Mouse (Mus musculus): ENCODE measurements around the gene Srrm3. TPM values are rescaled to one million over a fixed set of nuclear protein-coding genes. Genes with fewer than 3 reads are reported as not detected.

Srrm3 gene
- polyA plus RNA-seq, 1 experiment from 2014 or later, result 0.16 TPM

DNA sequence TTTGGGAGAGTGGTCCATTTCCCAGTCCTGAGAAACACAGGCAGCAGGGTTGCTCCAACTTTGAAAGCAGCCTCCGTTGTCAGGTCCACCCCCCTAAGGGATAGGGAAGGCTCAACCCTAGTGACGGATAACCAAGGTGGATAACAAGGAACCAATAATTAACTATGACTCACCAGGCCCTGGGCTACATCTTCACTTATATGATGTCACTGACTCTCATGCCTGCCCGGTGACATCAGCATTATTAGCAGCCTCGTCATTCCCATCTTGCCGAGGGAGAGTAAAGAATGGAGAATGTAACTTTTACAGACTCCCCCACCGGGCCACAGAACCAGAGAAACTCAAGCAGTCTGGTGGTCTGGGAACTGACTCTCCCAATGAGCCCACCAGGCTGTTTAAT is 78.0 kb downstream of the Srrm3 start:
- Histone ChIP-seq H3K4me3 (replicated peaks; ENCODE audit: low read depth, low read length) (no peak overlapping the region), H3K36me3 (ENCODE audit: insufficient read depth, low read length) (no peaks in the 10 kb centered on the region), H3K9ac (ENCODE audit: low read depth, low read length) (no peak overlapping the region), H3K27ac (no peak overlapping the region), H3K4me1 (replicated peaks; ENCODE audit: insufficient read depth, low read length) (0 out of 2 replicates have a peak, but pooled peaks cover 2% of the 10 kb centered on the region), H3K4me2 (ENCODE audit: low read length) (no peak overlapping the region), H3K27me3 (ENCODE audit: insufficient read depth, low read length) (no peaks in the 10 kb centered on the region), H3K9me3 (replicated peaks; ENCODE audit: low read length) (no peaks in the 10 kb centered on the region)
- no peak for TF ChIP-seq CTCF (IDR thresholded peaks at IDR 0.05; ENCODE audit: low read depth)
- 69% methylated on average over 6 of the region's 6 CpGs for WGBS
- no peak for ATAC-seq (replicated peaks; ENCODE audit: low FRiP score, low read depth)
- DNase-seq (ENCODE audit: low spot score), result no peak

GRCm38 (mm10) chr5:135887675-135888102 is 81.0 kb downstream of the Srrm3 start, which contains the start of gene Hspb1:
Gene Hspb1, plus strand, starts transcription at chr5:135887919.
- DNase-seq (ENCODE audit: low spot score) (peak; percentile 92), ATAC-seq (replicated peaks; ENCODE audit: low FRiP score, low read depth) (peak; percentile 80)
- H3K4me3 ChIP-seq (replicated peaks; ENCODE audit: low read depth, low read length), result peak within 1 kb of the TSS; percentile 38
- H3K9ac ChIP-seq (ENCODE audit: low read depth, low read length), result peak within 1 kb of the TSS; percentile 27
- under 1% methylated on average over 23 of the region's 24 CpGs for WGBS
- 0 out of 2 replicates have a peak, but pooled peaks cover 3% of the 10 kb centered on the region for H3K4me1 ChIP-seq (replicated peaks; ENCODE audit: insufficient read depth, low read length)
- no peaks in the 10 kb centered on the region for H3K9me3 ChIP-seq (replicated peaks; ENCODE audit: low read length)
- peak; percentile 14; the same call in 1 of the 2 replicates for TF ChIP-seq CTCF (IDR thresholded peaks at IDR 0.05; ENCODE audit: low read depth)
- no peaks in the 10 kb centered on the region for H3K36me3 ChIP-seq (ENCODE audit: insufficient read depth, low read length)
- peak within 1 kb of the TSS; percentile 65 for H3K4me2 ChIP-seq (ENCODE audit: low read length)
- H3K27me3 ChIP-seq (ENCODE audit: insufficient read depth, low read length), result no peaks in the 10 kb centered on the region
- peak within 1 kb of the TSS; percentile 36; the same call in 1 of the 2 replicates for H3K27ac ChIP-seq

GRCm38 (mm10) chr5:135888405-135889215 is 81.9 kb downstream of the Srrm3 start:
- 2% methylated on average over 30 of the region's 30 CpGs for WGBS
- H3K4me2 ChIP-seq (ENCODE audit: low read length), result peak overlapping the region; percentile 59
- no peak for DNase-seq (ENCODE audit: low spot score)
- H3K9ac ChIP-seq (ENCODE audit: low read depth, low read length), result peak overlapping the region; percentile 24
- no peaks in the 10 kb centered on the region for H3K36me3 ChIP-seq (ENCODE audit: insufficient read depth, low read length)
- 0 out of 2 replicates have a peak, but pooled peaks cover 3% of the 10 kb centered on the region for H3K4me1 ChIP-seq (replicated peaks; ENCODE audit: insufficient read depth, low read length)
- no peak for TF ChIP-seq CTCF (IDR thresholded peaks at IDR 0.05; ENCODE audit: low read depth)
- peak overlapping the region; percentile 38 for H3K4me3 ChIP-seq (replicated peaks; ENCODE audit: low read depth, low read length)
- H3K9me3 ChIP-seq (replicated peaks; ENCODE audit: low read length), result no peaks in the 10 kb centered on the region
- no peak overlapping the region for H3K27ac ChIP-seq
- no peak for ATAC-seq (replicated peaks; ENCODE audit: low FRiP score, low read depth)
- H3K27me3 ChIP-seq (ENCODE audit: insufficient read depth, low read length), result no peaks in the 10 kb centered on the region

- H3K27ac ChIP-seq, result no peak overlapping the region
- 36% methylated on average over 4 of the region's 4 CpGs for WGBS
- H3K9me3 ChIP-seq (replicated peaks; ENCODE audit: low read length), result no peaks in the 10 kb centered on the region
- DNase-seq (ENCODE audit: low spot score) (no peak), ATAC-seq (replicated peaks; ENCODE audit: low FRiP score, low read depth) (no peak)
- no peak for TF ChIP-seq CTCF (IDR thresholded peaks at IDR 0.05; ENCODE audit: low read depth)
- no peak overlapping the region for H3K9ac ChIP-seq (ENCODE audit: low read depth, low read length)
- H3K4me3 ChIP-seq (replicated peaks; ENCODE audit: low read depth, low read length), result no peak overlapping the region
- H3K27me3 ChIP-seq (ENCODE audit: insufficient read depth, low read length), result no peaks in the 10 kb centered on the region
- H3K4me2 ChIP-seq (ENCODE audit: low read length), result no peak overlapping the region
- H3K4me1 ChIP-seq (replicated peaks; ENCODE audit: insufficient read depth, low read length), result 0 out of 2 replicates have a peak, but pooled peaks cover 3% of the 10 kb centered on the region
- no peaks in the 10 kb centered on the region for H3K36me3 ChIP-seq (ENCODE audit: insufficient read depth, low read length)
Observed at GRCm38 (mm10) chr5:135890323-135890722, 83.6 kb downstream of the Srrm3 start.

- H3K4me2 ChIP-seq (ENCODE audit: low read length), result no peak overlapping the region
- H3K27ac ChIP-seq, result no peak overlapping the region
- ATAC-seq (replicated peaks; ENCODE audit: low FRiP score, low read depth) (no peak), DNase-seq (ENCODE audit: low spot score) (no peak)
- H3K4me1 ChIP-seq (replicated peaks; ENCODE audit: insufficient read depth, low read length), result 0 out of 2 replicates have a peak, but pooled peaks cover 3% of the 10 kb centered on the region
- no peaks in the 10 kb centered on the region for H3K36me3 ChIP-seq (ENCODE audit: insufficient read depth, low read length)
- H3K9me3 ChIP-seq (replicated peaks; ENCODE audit: low read length), result no peaks in the 10 kb centered on the region
- H3K27me3 ChIP-seq (ENCODE audit: insufficient read depth, low read length), result no peaks in the 10 kb centered on the region
- no peak overlapping the region for H3K4me3 ChIP-seq (replicated peaks; ENCODE audit: low read depth, low read length)
- WGBS, result 59% methylated on average over 3 of the region's 3 CpGs
- TF ChIP-seq CTCF (IDR thresholded peaks at IDR 0.05; ENCODE audit: low read depth), result no peak
- H3K9ac ChIP-seq (ENCODE audit: low read depth, low read length), result no peak overlapping the region
Observed at GRCm38 (mm10) chr5:135890920-135891319, 84.2 kb downstream of the Srrm3 start.

GRCm38 (mm10) chr5:135892589-135893351 is 86.1 kb downstream of the Srrm3 start:
- DNase-seq (ENCODE audit: low spot score) (no peak), ATAC-seq (replicated peaks; ENCODE audit: low FRiP score, low read depth) (no peak)
- no peak for TF ChIP-seq CTCF (IDR thresholded peaks at IDR 0.05; ENCODE audit: low read depth)
- 47% methylated on average over 9 of the region's 9 CpGs for WGBS
- Histone ChIP-seq H3K27ac (no peak overlapping the region), H3K36me3 (ENCODE audit: insufficient read depth, low read length) (no peaks in the 10 kb centered on the region), H3K4me2 (ENCODE audit: low read length) (no peak overlapping the region), H3K9me3 (replicated peaks; ENCODE audit: low read length) (no peaks in the 10 kb centered on the region), H3K4me3 (replicated peaks; ENCODE audit: low read depth, low read length) (no peak overlapping the region), H3K27me3 (ENCODE audit: insufficient read depth, low read length) (no peaks in the 10 kb centered on the region), H3K4me1 (replicated peaks; ENCODE audit: insufficient read depth, low read length) (0 out of 2 replicates have a peak, but pooled peaks cover 3% of the 10 kb centered on the region), H3K9ac (ENCODE audit: low read depth, low read length) (no peak overlapping the region)

Data from kidney, postnatal 0 days (tissue).